Mouse (Mus musculus): ENCODE data around the gene Gm49366. TPM values are rescaled to one million over a fixed set of nuclear protein-coding genes. Genes with fewer than 3 reads are reported as not detected.

The Gm49366 gene
- polyA plus RNA-seq, 1 experiment = not detected

DNA sequence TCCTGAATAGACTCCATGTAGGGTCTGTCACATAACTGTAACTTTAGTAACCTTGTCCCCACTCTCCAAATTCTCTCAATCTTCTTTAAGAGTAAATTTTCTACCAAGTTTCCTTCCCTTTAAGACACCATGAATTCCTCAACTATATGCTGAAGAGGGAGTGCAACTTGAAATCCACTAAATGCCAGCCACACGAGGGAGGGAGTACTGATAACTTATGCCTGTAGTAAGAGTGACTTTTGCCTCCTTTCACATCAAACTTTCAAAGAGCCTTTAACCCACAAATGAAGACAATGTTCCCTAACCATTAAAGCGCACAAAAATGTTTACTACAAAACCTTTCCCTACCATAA is 62.7 kb downstream of the Gm49366 start:
- Histone ChIP-seq H3K27ac (ENCODE audit: insufficient read depth, low read depth, low read length) (peak overlapping the region; percentile 87; the same call in 1 of the 2 replicates), H3K4me1 (ENCODE audit: control insufficient read depth, insufficient read depth, low read length) (no peaks in the 10 kb centered on the region), H3K4me3 (ENCODE audit: insufficient read depth, low read depth, low read length) (peak overlapping the region; percentile 69)
- 52% methylated on average over 2 of the region's 2 CpGs for WGBS
- TF ChIP-seq CTCF (IDR thresholded peaks at IDR 0.05; ENCODE audit: insufficient read depth, low read depth, low read length) (no peak), POLR2A (IDR thresholded peaks at IDR 0.05; ENCODE audit: insufficient read depth, low read depth, low read length) (no peak)

DNA sequence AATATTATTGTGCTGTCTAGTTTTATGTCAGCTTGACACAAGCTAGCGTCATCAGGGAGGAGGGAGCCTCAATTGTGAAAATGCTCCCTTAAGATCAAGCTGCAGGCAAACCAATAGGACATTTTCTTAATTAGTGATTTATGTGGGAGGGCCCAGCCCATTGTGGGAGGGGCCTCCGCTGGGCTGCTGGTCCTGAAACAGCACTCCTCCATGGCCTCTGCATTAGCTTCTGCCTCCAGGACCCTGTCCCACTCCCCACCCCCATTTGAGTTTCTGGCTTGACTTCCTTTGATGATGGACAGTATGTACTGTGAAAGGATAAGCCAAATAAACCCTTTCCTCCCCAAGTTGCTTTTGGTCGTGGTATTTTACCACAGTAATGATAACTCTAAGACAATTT is 68.3 kb downstream of the Gm49366 start:
- 92% methylated on average over 3 of the region's 3 CpGs for WGBS
- Histone ChIP-seq H3K4me1 (ENCODE audit: control insufficient read depth, insufficient read depth, low read length) (no peaks in the 10 kb centered on the region), H3K27ac (ENCODE audit: insufficient read depth, low read depth, low read length) (no peak overlapping the region), H3K4me3 (ENCODE audit: insufficient read depth, low read depth, low read length) (no peak overlapping the region)
- TF ChIP-seq POLR2A (IDR thresholded peaks at IDR 0.05; ENCODE audit: insufficient read depth, low read depth, low read length) = no peak
- no peak for TF ChIP-seq CTCF (IDR thresholded peaks at IDR 0.05; ENCODE audit: insufficient read depth, low read depth, low read length)

DNA sequence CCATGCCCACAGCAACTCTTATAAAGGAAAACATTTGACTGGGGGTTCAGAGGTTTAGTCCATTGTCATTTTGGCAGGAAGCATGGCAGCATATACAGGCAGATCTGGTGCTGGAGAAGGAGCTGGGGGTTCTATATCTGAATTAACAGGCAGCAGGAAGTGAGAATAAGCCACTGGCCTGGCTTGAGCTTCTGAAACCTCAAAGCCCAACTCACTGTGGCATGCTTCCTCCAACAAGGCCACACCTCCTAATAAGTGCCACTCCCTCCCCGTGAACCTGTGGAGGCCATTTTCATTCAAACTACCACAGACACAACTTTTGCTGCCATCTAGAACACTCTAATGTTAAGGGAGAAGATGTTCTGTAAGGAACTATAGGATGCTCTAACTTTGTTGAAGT is 69.0 kb downstream of the Gm49366 start:
- TF ChIP-seq POLR2A (IDR thresholded peaks at IDR 0.05; ENCODE audit: insufficient read depth, low read depth, low read length) (no peak), CTCF (IDR thresholded peaks at IDR 0.05; ENCODE audit: insufficient read depth, low read depth, low read length) (no peak)
- Histone ChIP-seq H3K4me3 (ENCODE audit: insufficient read depth, low read depth, low read length) (no peak overlapping the region), H3K27ac (ENCODE audit: insufficient read depth, low read depth, low read length) (no peak overlapping the region), H3K4me1 (ENCODE audit: control insufficient read depth, insufficient read depth, low read length) (no peaks in the 10 kb centered on the region)
- 77% methylated on average over 1 of the region's 1 CpGs for WGBS

Other genes starting within 250 kb of the Gm49366 start
- not detected in 2 replicates for gene Numb, start 117.0 kb upstream of the Gm49366 start, polyA plus RNA-seq (2012; ENCODE audit: insufficient read depth, insufficient read length, low replicate concordance, missing spikeins)
- gene Riox1, start 88.3 kb upstream of the Gm49366 start, polyA plus RNA-seq (2012; ENCODE audit: insufficient read depth, insufficient read length, low replicate concordance, missing spikeins) = not detected in 2 replicates
- not detected in 2 replicates for gene Heatr4, start 54.1 kb upstream of the Gm49366 start, polyA plus RNA-seq (2012; ENCODE audit: insufficient read depth, insufficient read length, low replicate concordance, missing spikeins)
- gene Acot2, start 51.1 kb upstream of the Gm49366 start, polyA plus RNA-seq (2012; ENCODE audit: insufficient read depth, insufficient read length, low replicate concordance, missing spikeins) = not detected in 2 replicates
- gene Acot1, start 29.4 kb upstream of the Gm49366 start, polyA plus RNA-seq (2012; ENCODE audit: insufficient read depth, insufficient read length, low replicate concordance, missing spikeins) = not detected in 2 replicates
- gene Acot4, start 556 bp upstream of the Gm49366 start, polyA plus RNA-seq (2012; ENCODE audit: insufficient read depth, insufficient read length, low replicate concordance, missing spikeins) = not detected in 2 replicates
- not detected in 2 replicates for gene Acot3, start 13.2 kb downstream of the Gm49366 start, polyA plus RNA-seq (2012; ENCODE audit: insufficient read depth, insufficient read length, low replicate concordance, missing spikeins)
- not detected in 2 replicates for gene Acot5, start 30.4 kb downstream of the Gm49366 start, polyA plus RNA-seq (2012; ENCODE audit: insufficient read depth, insufficient read length, low replicate concordance, missing spikeins)
- gene Acot6, start 61.7 kb downstream of the Gm49366 start, polyA plus RNA-seq (2012; ENCODE audit: insufficient read depth, insufficient read length, low replicate concordance, missing spikeins) = not detected in 2 replicates
- not detected in 2 replicates for gene Dnal1, start 75.4 kb downstream of the Gm49366 start, polyA plus RNA-seq (2012; ENCODE audit: insufficient read depth, insufficient read length, low replicate concordance, missing spikeins)
- gene Pnma1, start 109.6 kb downstream of the Gm49366 start, polyA plus RNA-seq (2012; ENCODE audit: insufficient read depth, insufficient read length, low replicate concordance, missing spikeins) = not detected in 2 replicates
- gene Elmsan1, start 179.9 kb downstream of the Gm49366 start, polyA plus RNA-seq (2012; ENCODE audit: insufficient read depth, insufficient read length, low replicate concordance, missing spikeins) = not detected in 2 replicates
- not detected in 2 replicates for gene Ptgr2, start 246.3 kb downstream of the Gm49366 start, polyA plus RNA-seq (2012; ENCODE audit: insufficient read depth, insufficient read length, low replicate concordance, missing spikeins)

Measured in olfactory bulb, adult 2 months (tissue).